Mouse (Mus musculus) heart, adult 2 months (tissue): Measurements from ENCODE around the gene Slc35f2. TPM values are rescaled to one million over a fixed set of nuclear protein-coding genes. Genes with fewer than 3 reads are reported as not detected.
A peak's percentile ranks its signal among the peaks of the same experiment; 100 is the strongest.

ENCODE experiments used
- DNase-seq, 2 experiments: peaks; one replicate each; pipeline ENCODE4 v3.0.0; 2021
- H3K27ac ChIP-seq: fragments of 200-600 bp; 2 replicates; pipeline ENCODE4 v1.8.1; 2022
- H3K27me3 ChIP-seq: fragments of 200-500 bp; 2 replicates; pipeline ENCODE4 v1.6.1; 2012; ENCODE audit warnings: mild to moderate bottlenecking, low read length, inconsistent platforms, mixed read lengths; ENCODE audit not compliant: control insufficient read depth, insufficient read depth
- H3K36me3 ChIP-seq: fragments of 200-500 bp; 2 replicates; pipeline ENCODE4 v1.6.1; 2012; ENCODE audit warnings: low read length, inconsistent platforms; ENCODE audit not compliant: control insufficient read depth, insufficient read depth
- H3K4me1 ChIP-seq: fragments of 200-500 bp; 2 replicates; pipeline ENCODE4 v1.6.1; 2011; ENCODE audit warnings: low read length; ENCODE audit not compliant: control insufficient read depth, insufficient read depth
- H3K4me3 ChIP-seq: fragments of 200-600 bp; 2 replicates; pipeline ENCODE4 v1.8.1; 2022
- H3K79me2 ChIP-seq: fragments of 200-500 bp; replicated peaks from 2 replicates; pipeline ENCODE4 v1.6.1; 2012; ENCODE audit warnings: mild to moderate bottlenecking, inconsistent platforms, low read length, moderate library complexity, mixed read lengths; ENCODE audit not compliant: control insufficient read depth, insufficient read depth
- H3K9ac ChIP-seq: fragments of 200-500 bp; 2 replicates; pipeline ENCODE4 v1.6.1; 2012; ENCODE audit warnings: low read depth, mild to moderate bottlenecking, control low read depth, inconsistent platforms, low read length, mixed read lengths
- CTCF ChIP-seq: fragments of 200-600 bp; IDR thresholded peaks from 2 replicates; pipeline ENCODE4 v1.8.1; 2022; ENCODE audit warnings: antibody characterized with exemption, mild to moderate bottlenecking, moderate library complexity
- EP300 ChIP-seq: fragments of 200-500 bp; IDR thresholded peaks from 2 replicates; pipeline ENCODE4 v1.6.1; 2011; ENCODE audit warnings: low read depth, low read length, control low read depth; ENCODE audit not compliant: insufficient read depth
- POLR2A ChIP-seq: fragments of 200-500 bp; IDR thresholded peaks from 2 replicates; pipeline ENCODE4 v1.6.1; 2011; ENCODE audit warnings: mild to moderate bottlenecking, low read depth, low read length, control low read depth; ENCODE audit not compliant: insufficient read depth
- WGBS: fragments of 180-500 bp; shearing (Covaris S2); methylation state at CpG from one replicate; pipeline ENCODE4 v1.1.7; 2018; 5-methylcytosine and 5-hydroxymethylcytosine counted together
- intact Hi-C: fragments of 180-260 bp; cut with DNase I; formaldehyde crosslinking; loops from one replicate; pipeline ENCODE4 v1.15.1; 2025
- polyA plus RNA-seq: library from polyadenylated mRNA; depleted of rRNA; stranded (reverse); fragments of >200 nt; gene quantifications from 2 replicates; pipeline ENCODE4 v1.2.3, GENCODE M21; 2012
- total RNA-seq, 2 experiments: library from RNA; stranded (reverse); gene quantifications; 2 replicates each; pipeline ENCODE4 v1.2.3; 2021

The Slc35f2 gene
- total and polyA plus RNA-seq, 3 experiments: 0.10 to 0.23 (median 0.14) TPM

- no peak for DNase-seq
- Histone ChIP-seq H3K27me3 (no peaks in the 10 kb centered on the region), H3K36me3 (no peaks in the 10 kb centered on the region), H3K4me3 (no peak overlapping the region), H3K4me1 (no peaks in the 10 kb centered on the region), H3K27ac (no peak overlapping the region), H3K9ac (no peak overlapping the region), H3K79me2 (no peaks in the 10 kb centered on the region; the same call in 1 of the 2 replicates)
- 27% methylated on average over 3 of the region's 3 CpGs for WGBS
- intact Hi-C loops: no loop called here
- no peak for TF ChIP-seq POLR2A
- no peak for TF ChIP-seq CTCF
- no peak for TF ChIP-seq EP300
Observed at GRCm38 (mm10) chr9:53835039-53835438, 63.7 kb downstream of the Slc35f2 start.

- H3K9ac ChIP-seq: no peak overlapping the region
- H3K4me3 ChIP-seq: no peak overlapping the region
- H3K27ac ChIP-seq: no peak overlapping the region
- DNase-seq: no peak
- WGBS: 62% methylated on average over 4 of the region's 4 CpGs
- TF ChIP-seq CTCF (no peak), POLR2A (no peak), EP300 (no peak)
- no peaks in the 10 kb centered on the region for H3K36me3 ChIP-seq
- no peaks in the 10 kb centered on the region for H3K4me1 ChIP-seq
- intact Hi-C loops: no loop called here
- no peaks in the 10 kb centered on the region; the same call in 1 of the 2 replicates for H3K79me2 ChIP-seq
- no peaks in the 10 kb centered on the region for H3K27me3 ChIP-seq
Observed at GRCm38 (mm10) chr9:53835976-53836375, 64.6 kb downstream of the Slc35f2 start.

GRCm38 (mm10) chr9:53838816-53839215, 67.5 kb downstream of the Slc35f2 start:
- Histone ChIP-seq H3K9ac (no peak overlapping the region), H3K27me3 (no peaks in the 10 kb centered on the region), H3K4me1 (no peaks in the 10 kb centered on the region), H3K79me2 (no peaks in the 10 kb centered on the region; the same call in 1 of the 2 replicates), H3K4me3 (no peak overlapping the region), H3K36me3 (no peaks in the 10 kb centered on the region), H3K27ac (no peak overlapping the region)
- TF ChIP-seq POLR2A: no peak
- no peak for TF ChIP-seq EP300
- 60% methylated on average over 8 of the region's 8 CpGs for WGBS
- no peak for DNase-seq
- intact Hi-C loops: no loop called here

GRCm38 (mm10) chr9:53848548-53848947, 77.2 kb downstream of the Slc35f2 start:
- intact Hi-C loops: no loop called here
- H3K79me2 ChIP-seq: no peaks in the 10 kb centered on the region
- H3K27ac ChIP-seq: no peak overlapping the region
- 68% methylated on average over 8 of the region's 8 CpGs for WGBS
- no peaks in the 10 kb centered on the region for H3K4me1 ChIP-seq
- no peak for DNase-seq
- H3K36me3 ChIP-seq: no peaks in the 10 kb centered on the region
- no peak overlapping the region for H3K4me3 ChIP-seq
- TF ChIP-seq CTCF: no peak
- no peak for TF ChIP-seq EP300
- TF ChIP-seq POLR2A: no peak
- no peaks in the 10 kb centered on the region for H3K27me3 ChIP-seq
- no peak overlapping the region for H3K9ac ChIP-seq

- Histone ChIP-seq H3K4me1 (no peaks in the 10 kb centered on the region), H3K27me3 (no peaks in the 10 kb centered on the region), H3K79me2 (no peaks in the 10 kb centered on the region), H3K4me3 (no peak within 1 kb of the TSS), H3K27ac (peak within 1 kb of the TSS; percentile 4), H3K36me3 (no peaks in the 10 kb centered on the region), H3K9ac (no peak within 1 kb of the TSS)
- 67% methylated on average over 4 of the region's 4 CpGs for WGBS
- intact Hi-C loops: no loop called here
- DNase-seq: no peak
- TF ChIP-seq POLR2A (no peak), EP300 (no peak), CTCF (no peak)
Observed at GRCm38 (mm10) chr9:53849864-53850263, 78.5 kb downstream of the Slc35f2 start, which contains the start of gene Sln. Gene Sln, plus strand, starts transcription at chr9:53850164.

GRCm38 (mm10) chr9:53852158-53852557, 80.8 kb downstream of the Slc35f2 start:
- DNase-seq: no peak
- Histone ChIP-seq H3K9ac (no peak overlapping the region), H3K27me3 (no peaks in the 10 kb centered on the region), H3K4me1 (no peaks in the 10 kb centered on the region), H3K4me3 (no peak overlapping the region), H3K36me3 (no peaks in the 10 kb centered on the region), H3K79me2 (no peaks in the 10 kb centered on the region), H3K27ac (no peak overlapping the region; the same call in 1 of the 2 replicates)
- no peak for TF ChIP-seq CTCF
- no peak for TF ChIP-seq EP300
- TF ChIP-seq POLR2A: no peak
- intact Hi-C loops: no loop called here
- WGBS: 54% methylated on average over 4 of the region's 4 CpGs

GRCm38 (mm10) chr9:53853672-53854071, 82.3 kb downstream of the Slc35f2 start:
- no peak for DNase-seq
- Histone ChIP-seq H3K27ac (no peak overlapping the region), H3K36me3 (no peaks in the 10 kb centered on the region), H3K27me3 (no peaks in the 10 kb centered on the region), H3K4me1 (no peaks in the 10 kb centered on the region), H3K9ac (no peak overlapping the region), H3K4me3 (no peak overlapping the region), H3K79me2 (no peaks in the 10 kb centered on the region)
- intact Hi-C loops: no loop called here
- TF ChIP-seq POLR2A: no peak
- TF ChIP-seq EP300: no peak
- no peak for TF ChIP-seq CTCF
- 69% methylated on average over 1 of the region's 1 CpGs for WGBS
